Mouse (Mus musculus) kidney, adult 2 months (tissue): Measurements from ENCODE around the gene Snd1.

Source experiments
- CTCF ChIP-seq: fragments of 200-500 bp; conservative IDR thresholded peaks from 2 replicates; pipeline ENCODE4 v1.5.1; 2011; ENCODE audit warnings: low read depth, mild to moderate bottlenecking, control low read depth, low read length, moderate library complexity, mixed read lengths; ENCODE audit not compliant: insufficient read depth, insufficient read length
- POLR2A ChIP-seq: fragments of 200-500 bp; IDR thresholded peaks from one replicate; pipeline ENCODE4 v1.6.1; 2011; ENCODE audit warnings: low read depth, low read length, control low read depth

GRCm38 (mm10) chr6:28762132-28762775 lies 287.3 kb downstream of the Snd1 start:
- TF ChIP-seq CTCF (no peak), POLR2A (no peak)
